Mouse (Mus musculus): ENCODE measurements around the gene Anp32a.

DNA sequence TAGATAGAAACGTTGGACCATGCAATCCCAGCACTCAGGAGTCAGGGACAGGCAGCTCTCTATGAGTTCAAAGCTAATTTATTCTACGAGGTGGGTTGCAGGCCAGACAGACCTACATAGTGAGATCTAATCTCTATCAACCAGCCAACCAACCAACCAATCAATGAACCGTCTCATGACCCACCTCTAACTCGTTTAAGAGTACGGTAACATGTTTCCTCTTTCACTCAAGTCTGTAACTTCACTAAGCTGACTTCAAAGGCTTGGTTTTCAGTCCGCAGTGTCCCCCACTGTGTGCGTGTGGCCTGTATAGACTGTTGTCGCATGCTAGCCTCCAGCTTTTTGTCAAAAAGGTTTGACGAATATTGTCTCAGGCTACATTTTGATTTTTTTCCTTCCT lies 48.6 kb downstream of the Anp32a start:
- TF ChIP-seq POLR2A (IDR thresholded peaks at IDR 0.05; ENCODE audit: borderline replicate concordance, extremely low read depth, insufficient read depth, insufficient read length, poor library complexity, severe bottlenecking) (no peak), CTCF (IDR thresholded peaks at IDR 0.05; ENCODE audit: borderline replicate concordance, extremely low read depth, insufficient read depth, insufficient read length) (no peak)

Data from brain, embryonic 14.5 days (tissue).